Mouse (Mus musculus) olfactory bulb, adult 2 months (tissue): ENCODE results near the gene Tnnc2.

Source experiments
- CTCF ChIP-seq: fragments of 200-500 bp; IDR thresholded peaks from 2 replicates; pipeline ENCODE4 v1.5.1; 2012; ENCODE audit warnings: low read depth, mild to moderate bottlenecking, low read length, moderate library complexity; ENCODE audit not compliant: insufficient read depth
- POLR2A ChIP-seq: fragments of 200-500 bp; IDR thresholded peaks from 2 replicates; pipeline ENCODE4 v1.6.1; 2012; ENCODE audit warnings: mild to moderate bottlenecking, low read depth, low read length, moderate library complexity; ENCODE audit not compliant: insufficient read depth

DNA sequence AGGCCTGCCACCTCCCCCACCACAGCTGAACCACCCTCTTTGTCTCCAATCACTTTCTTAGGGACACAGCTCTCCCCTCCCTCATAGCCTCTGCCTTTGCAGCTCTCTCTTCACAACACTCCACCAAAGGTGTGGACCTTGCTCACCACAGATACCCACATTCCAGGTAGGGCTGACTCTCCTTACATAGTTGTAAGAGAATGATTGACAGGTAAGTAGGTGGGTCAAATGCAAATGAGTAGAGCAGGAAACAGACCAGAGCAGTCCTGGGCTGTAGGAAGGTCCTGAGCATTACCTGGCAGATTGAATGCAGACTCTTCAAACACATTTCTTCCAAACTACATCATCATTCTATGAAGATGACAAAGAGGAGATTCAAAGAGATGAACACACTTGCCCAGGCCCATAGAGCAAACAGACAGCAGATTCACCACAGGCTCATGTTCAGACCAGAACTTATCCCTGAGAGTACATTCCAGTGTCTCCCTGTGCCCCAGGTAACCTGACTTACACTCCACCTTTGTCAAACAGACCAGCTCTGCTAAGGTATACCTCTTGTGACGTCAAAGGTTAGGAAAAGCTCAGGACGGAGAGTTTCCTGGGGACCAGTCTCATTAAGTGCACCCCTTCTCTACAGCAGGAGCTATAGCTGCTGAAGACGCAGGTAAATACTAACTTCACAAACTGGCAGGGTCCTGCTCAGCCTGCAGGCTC, 42.2 kb downstream of the Tnnc2 start:
- TF ChIP-seq POLR2A: no peak
- no peak for TF ChIP-seq CTCF
